Mouse (Mus musculus) CH12.LX (cell line): ENCODE measurements around the gene Sgcb. TPM values are rescaled to one million over a fixed set of nuclear protein-coding genes. Genes with fewer than 3 reads are reported as not detected.

ENCODE experiments used
- DNase-seq: peaks from one replicate; pipeline ENCODE4 v3.0.0-alpha.2; 2013; ENCODE audit errors: extremely low read depth
- H3K27ac ChIP-seq: 2 replicates; pipeline ENCODE4 v1.5.1; 2012; ENCODE audit warnings: low read depth, mild to moderate bottlenecking, control low read depth, moderate library complexity; ENCODE audit not compliant: insufficient read depth
- H3K27me3 ChIP-seq: replicated peaks from 2 replicates; pipeline ENCODE3; 2012; ENCODE audit warnings: inconsistent platforms
- H3K36me3 ChIP-seq, 2 experiments: replicated peaks in 1 of 2; 2 replicates each; pipeline versions ENCODE3 to v1.6.1; 2012; ENCODE audit warnings: inconsistent platforms in 1 of 2, low read length in 1 of 2, mild to moderate bottlenecking in 1 of 2, mixed read lengths in 1 of 2, moderate library complexity in 1 of 2; ENCODE audit not compliant: control insufficient read depth in 1 of 2, insufficient read depth in 1 of 2
- H3K4me1 ChIP-seq, 2 experiments: 2 replicates each; pipeline ENCODE4 v1.6.1; 2012; ENCODE audit warnings: inconsistent platforms in 1 of 2, moderate library complexity in 1 of 2; ENCODE audit not compliant: insufficient read depth in 2 of 2, control insufficient read depth in 1 of 2
- H3K4me2 ChIP-seq: 2 replicates; pipeline ENCODE4 v1.6.1; 2012; ENCODE audit warnings: low read depth, mild to moderate bottlenecking, control low read depth; ENCODE audit not compliant: poor library complexity, insufficient read depth, severe bottlenecking
- H3K4me3 ChIP-seq, 3 experiments: fragments of 150-350 bp in 1 of 3; sonication (generic) in 1 of 3; replicated peaks in 1 of 3; 2 replicates each; pipeline versions ENCODE3 to v1.5.1; 2011 to 2012; ENCODE audit warnings: low read depth in 2 of 3, low read length in 2 of 3, mild to moderate bottlenecking in 2 of 3, moderate library complexity in 2 of 3, control low read depth in 1 of 3, improper control_type of control experiment in 1 of 3, inconsistent platforms in 1 of 3, mixed read lengths in 1 of 3; ENCODE audit not compliant: poor library complexity in 1 of 3
- H3K79me2 ChIP-seq: replicated peaks from 2 replicates; pipeline ENCODE4 v1.6.1; 2012; ENCODE audit warnings: mild to moderate bottlenecking, moderate library complexity; ENCODE audit not compliant: control insufficient read depth, poor library complexity, insufficient read depth, severe bottlenecking; ENCODE audit errors: extremely low read depth
- H3K9ac ChIP-seq: 2 replicates; pipeline ENCODE4 v1.6.1; 2012; ENCODE audit warnings: low read depth, mild to moderate bottlenecking, control low read depth, moderate library complexity; ENCODE audit not compliant: insufficient read depth
- H3K9me3 ChIP-seq: replicated peaks from 2 replicates; pipeline ENCODE3; 2012; ENCODE audit warnings: low read length, inconsistent platforms, mixed read lengths
- BHLHE40 ChIP-seq: IDR thresholded peaks from 2 replicates; pipeline ENCODE4 v1.6.1; 2011; ENCODE audit warnings: mild to moderate bottlenecking, low read depth, low read length, improper control_type of control experiment
- CHD2 ChIP-seq: IDR thresholded peaks from 2 replicates; pipeline ENCODE4 v1.6.1; 2011; ENCODE audit warnings: low read length, improper control_type of control experiment
- CTCF ChIP-seq, 2 experiments: IDR thresholded peaks in 1 of 2; conservative IDR thresholded peaks in 1 of 2; 2 replicates each; pipeline ENCODE4 v1.5.1; 2011 to 2012; ENCODE audit warnings: low read depth in 2 of 2, low read length in 2 of 2, improper control_type of control experiment in 1 of 2, inconsistent platforms in 1 of 2, mild to moderate bottlenecking in 1 of 2, moderate library complexity in 1 of 2
- E2F4 ChIP-seq: IDR thresholded peaks from 2 replicates; pipeline ENCODE4 v1.6.1; 2011; ENCODE audit warnings: low read depth, low read length, improper control_type of control experiment; ENCODE audit not compliant: insufficient replicate concordance
- EP300 ChIP-seq: IDR thresholded peaks from 2 replicates; pipeline ENCODE4 v1.6.1; 2011; ENCODE audit warnings: low read length, improper control_type of control experiment
- JUND ChIP-seq: conservative IDR thresholded peaks from 2 replicates; pipeline ENCODE4 v1.6.1; 2011; ENCODE audit warnings: low read depth, low read length, improper control_type of control experiment
- KAT2A ChIP-seq: IDR thresholded peaks from 2 replicates; pipeline ENCODE4 v1.6.1; 2012; ENCODE audit warnings: low read length, improper control_type of control experiment, inconsistent platforms; ENCODE audit not compliant: insufficient replicate concordance
- MAFK ChIP-seq: IDR thresholded peaks from 2 replicates; pipeline ENCODE4 v1.6.1; 2011; ENCODE audit warnings: low read length, improper control_type of control experiment; ENCODE audit not compliant: insufficient replicate concordance
- MAZ ChIP-seq: IDR thresholded peaks from 2 replicates; pipeline ENCODE4 v1.6.1; 2012; ENCODE audit warnings: low read depth, mild to moderate bottlenecking, inconsistent platforms, low read length, improper control_type of control experiment, moderate library complexity
- MYC ChIP-seq: IDR thresholded peaks from 2 replicates; pipeline ENCODE4 v1.6.1; 2011; ENCODE audit warnings: low read depth, mild to moderate bottlenecking, improper control_type of control experiment, low read length
- NELFE ChIP-seq: IDR thresholded peaks from 2 replicates; pipeline ENCODE4 v1.6.1; 2011; ENCODE audit warnings: low read depth, low read length, improper control_type of control experiment
- NRF1 ChIP-seq: IDR thresholded peaks from 2 replicates; pipeline ENCODE4 v1.6.1; 2014; ENCODE audit warnings: low read depth, mild to moderate bottlenecking, inconsistent platforms, low read length, improper control_type of control experiment, moderate library complexity
- PAX5 ChIP-seq: IDR thresholded peaks from 2 replicates; pipeline ENCODE4 v1.6.1; 2012; ENCODE audit warnings: low read length, inconsistent platforms, mixed read lengths
- POLR2A ChIP-seq: IDR thresholded peaks from 2 replicates; pipeline ENCODE4 v1.6.1; 2011; ENCODE audit warnings: low read depth, mild to moderate bottlenecking, improper control_type of control experiment, low read length
- RAD21 ChIP-seq: IDR thresholded peaks from 2 replicates; pipeline ENCODE4 v1.6.1; 2011; ENCODE audit warnings: low read depth, mild to moderate bottlenecking, low read length, improper control_type of control experiment, moderate library complexity
- RCOR1 ChIP-seq: conservative IDR thresholded peaks from 2 replicates; pipeline ENCODE4 v1.6.1; 2012; ENCODE audit warnings: low read depth, mild to moderate bottlenecking, inconsistent platforms, low read length, improper control_type of control experiment
- SMC3 ChIP-seq: IDR thresholded peaks from 2 replicates; pipeline ENCODE4 v1.6.1; 2011; ENCODE audit warnings: low read depth, low read length, improper control_type of control experiment
- TBP ChIP-seq: conservative IDR thresholded peaks from 2 replicates; pipeline ENCODE4 v1.6.1; 2011; ENCODE audit warnings: low read depth, low read length, improper control_type of control experiment
- TCF12 ChIP-seq: IDR thresholded peaks from 2 replicates; pipeline ENCODE4 v1.6.1; 2014; ENCODE audit warnings: low read depth, mild to moderate bottlenecking, inconsistent platforms, low read length, improper control_type of control experiment
- UBTF ChIP-seq: IDR thresholded peaks from 2 replicates; pipeline ENCODE4 v1.6.1; 2012; ENCODE audit warnings: low read depth, mild to moderate bottlenecking, inconsistent platforms, low read length, improper control_type of control experiment, moderate library complexity
- USF2 ChIP-seq: conservative IDR thresholded peaks from 2 replicates; pipeline ENCODE4 v1.6.1; 2011; ENCODE audit warnings: low read depth, low read length, improper control_type of control experiment
- dilution Hi-C: fragments of 300-500 bp; cut with MboI; formaldehyde crosslinking; loops from 2 replicates; pipeline ENCODE4 v1.14.3; 2020; ENCODE audit warnings: low sequenced_read_pairs; ENCODE audit not compliant: extremely low pct_unique_long_range_greater_than_20kb, extremely low pct_ligation_motif_present
- in situ Hi-C: fragments of 300-500 bp; cut with MboI; formaldehyde crosslinking; loops from 3 replicates; pipeline ENCODE4 v1.14.3; 2019; ENCODE audit warnings: low sequenced_read_pairs, low pct_ligation_motif_present, low pct_unique_long_range_greater_than_20kb, mixed read lengths
- polyA plus RNA-seq: library from polyadenylated mRNA; unstranded; fragments of >175 nt; gene quantifications from 2 replicates; pipeline ENCODE4 v1.2.1, GENCODE M21; 2012; ENCODE audit warnings: low read depth; ENCODE audit not compliant: insufficient read length
- total RNA-seq, 2 experiments: library from RNA; depleted of rRNA; stranded (reverse); fragments of 300-350 nt in 1 of 2; fragments of >200 nt in 1 of 2; gene quantifications; 2 replicates each; pipeline ENCODE4 v1.2.3; 2012 to 2014

The Sgcb gene
- total and polyA plus RNA-seq, 3 experiments = 2.6 to 8.5 (median 4.6) TPM

GRCm38 (mm10) chr5:73604542-73604941, 43.0 kb downstream of the Sgcb start:
- TF ChIP-seq SMC3 (no peak), MYC (no peak), MAZ (no peak)
- in situ Hi-C loops (no loop called here), dilution Hi-C loops (no loop called here)

GRCm38 (mm10) chr5:73602865-73603264, 44.7 kb downstream of the Sgcb start:
- TF ChIP-seq CTCF (conservative IDR thresholded peaks at IDR 0.05 in 1 of 2, IDR thresholded peaks at IDR 0.05 in 1 of 2; ENCODE audit: low read depth in 2 of 2, low read length in 2 of 2) = peak; percentile 6 to 67; a peak in 2 of 4 replicates
- TF ChIP-seq BHLHE40 = no peak
- TF ChIP-seq SMC3 = peak; percentile 47
- peak; percentile 61 for TF ChIP-seq RAD21
- in situ Hi-C loops = no loop called here
- dilution Hi-C loops = no loop called here
- no peaks in the 10 kb centered on the region for H3K79me2 ChIP-seq
- no peak overlapping the region for H3K4me3 ChIP-seq
- no peak overlapping the region for H3K9ac ChIP-seq
- peak; percentile 9 for DNase-seq
- no peaks in the 10 kb centered on the region for H3K27me3 ChIP-seq
- H3K27ac ChIP-seq = no peak overlapping the region
- H3K4me2 ChIP-seq = no peak overlapping the region
- H3K9me3 ChIP-seq = no peaks in the 10 kb centered on the region
- H3K36me3 ChIP-seq = no peaks in the 10 kb centered on the region
- peaks cover 6 to 8% of the 10 kb centered on the region in 2 experiments; a peak in 3 of 4 replicates for H3K4me1 ChIP-seq

More at GRCm38 (mm10) chr5:73604542-73604941, 43.0 kb downstream of the Sgcb start:
- Histone ChIP-seq H3K27ac (no peak overlapping the region), H3K9me3 (no peaks in the 10 kb centered on the region), H3K9ac (no peak overlapping the region), H3K4me3 (no peak overlapping the region), H3K27me3 (no peaks in the 10 kb centered on the region), H3K4me2 (no peak overlapping the region), H3K79me2 (no peaks in the 10 kb centered on the region), H3K36me3 (no peaks in the 10 kb centered on the region), H3K4me1 (peaks cover 0 to under 1% of the 10 kb centered on the region in 2 experiments; a peak in 2 of 4 replicates)
- no peak for DNase-seq

- TF ChIP-seq PAX5 (no peak), USF2 (no peak), NELFE (no peak), JUND (no peak), E2F4 (no peak), BHLHE40 (no peak), SMC3 (no peak), RCOR1 (no peak), POLR2A (no peak), EP300 (no peak), TCF12 (no peak), CHD2 (no peak), TBP (no peak), UBTF (no peak), MYC (no peak), NRF1 (no peak), MAFK (no peak), KAT2A (no peak)
- Histone ChIP-seq H3K9me3 (no peaks in the 10 kb centered on the region), H3K9ac (no peak overlapping the region), H3K4me3 (no peak overlapping the region), H3K79me2 (no peaks in the 10 kb centered on the region), H3K4me1 (peaks cover 6 to 8% of the 10 kb centered on the region in 2 experiments; a peak in 3 of 4 replicates), H3K4me2 (no peak overlapping the region), H3K27ac (no peak overlapping the region), H3K27me3 (no peaks in the 10 kb centered on the region), H3K36me3 (no peaks in the 10 kb centered on the region)
- dilution Hi-C loops (no loop called here), in situ Hi-C loops (no loop called here)
- DNase-seq = no peak
These were observed 46.2 kb downstream of the Sgcb start for GRCm38 (mm10) chr5:73601361-73601763.
